Mouse (Mus musculus) cortical plate, adult 2 months (tissue): ENCODE results near the gene Bmper.

ENCODE experiments used
- CTCF ChIP-seq: fragments of 200-500 bp; IDR thresholded peaks from 2 replicates; pipeline ENCODE4 v1.5.1; 2011; ENCODE audit warnings: mild to moderate bottlenecking, control low read depth, low read length; ENCODE audit not compliant: insufficient read depth; ENCODE audit errors: extremely low read depth
- POLR2A ChIP-seq: fragments of 200-500 bp; IDR thresholded peaks from 2 replicates; pipeline ENCODE4 v1.6.1; 2011; ENCODE audit warnings: mild to moderate bottlenecking, low read length, control low read depth; ENCODE audit not compliant: insufficient read depth; ENCODE audit errors: extremely low read depth

DNA sequence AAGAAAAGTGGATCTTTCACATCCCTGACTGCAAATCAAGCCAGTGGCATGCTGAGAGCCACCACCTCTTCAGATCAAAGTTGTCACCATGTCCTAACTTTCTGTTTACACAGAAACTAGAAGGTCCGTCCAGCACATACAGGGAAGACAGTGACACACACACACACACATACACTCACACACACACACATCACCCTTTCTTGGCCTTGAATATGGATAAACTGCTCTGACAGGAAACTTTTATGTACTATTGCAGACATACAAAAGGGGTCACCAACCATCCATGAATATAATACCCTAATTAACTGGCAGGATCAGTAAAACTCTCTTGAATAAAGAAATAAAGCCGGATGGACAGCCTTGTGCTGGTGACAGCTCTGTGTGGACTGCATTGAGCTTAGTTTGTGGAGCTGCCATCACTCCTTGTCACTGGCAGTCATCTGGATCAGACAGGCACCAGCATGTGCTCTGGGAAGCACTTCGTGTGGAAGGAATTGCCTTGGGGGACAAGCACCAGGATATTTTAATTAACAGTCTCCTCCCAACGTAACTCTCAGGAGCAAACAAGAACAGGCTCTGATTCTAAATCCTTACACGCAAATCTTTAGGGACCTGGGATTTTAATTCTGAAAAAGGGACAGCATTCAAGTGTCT lies 264.0 kb downstream of the Bmper start:
- TF ChIP-seq CTCF (no peak), POLR2A (no peak)
